Mouse (Mus musculus): Measurements from ENCODE around the gene 1700122O11Rik. TPM values are rescaled to one million over a fixed set of nuclear protein-coding genes. Genes with fewer than 3 reads are reported as not detected.
A peak's percentile ranks its signal among the peaks of the same experiment; 100 is the strongest.

The 1700122O11Rik gene
- polyA plus RNA-seq, 1 experiment from 2014 or later = not detected

DNA sequence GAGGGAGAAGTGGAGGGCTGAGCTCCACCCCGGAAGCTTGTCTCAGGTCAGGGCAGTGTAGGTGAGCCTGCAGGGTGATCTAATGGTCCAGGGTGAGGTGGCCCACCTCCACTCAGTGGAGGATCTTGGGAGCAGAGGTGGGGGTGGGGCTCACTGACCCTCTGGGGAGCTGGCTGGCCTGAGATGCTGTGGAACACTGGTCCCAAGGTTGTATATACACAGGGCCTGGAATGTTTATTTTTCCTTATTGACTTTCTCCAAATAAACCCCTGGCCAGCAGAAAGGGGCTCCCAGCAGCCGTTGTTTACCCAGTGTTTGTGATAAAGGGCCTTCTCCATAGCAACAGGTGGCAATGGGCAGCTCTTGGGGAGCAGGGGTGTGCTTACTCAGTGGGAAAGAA lies 18.5 kb downstream of the 1700122O11Rik start:
- no peak for ATAC-seq (ENCODE audit: low FRiP score)
- WGBS = 41% methylated on average over 2 of the region's 2 CpGs
- Histone ChIP-seq H3K27ac (no peak overlapping the region), H3K4me3 (replicated peaks) (no peak overlapping the region), H3K36me3 (replicated peaks) (no peaks in the 10 kb centered on the region), H3K9me3 (no peaks in the 10 kb centered on the region), H3K9ac (no peak overlapping the region), H3K4me2 (no peak overlapping the region), H3K27me3 (peaks cover 42% of the 10 kb centered on the region), H3K4me1 (peaks cover 23% of the 10 kb centered on the region)

DNA sequence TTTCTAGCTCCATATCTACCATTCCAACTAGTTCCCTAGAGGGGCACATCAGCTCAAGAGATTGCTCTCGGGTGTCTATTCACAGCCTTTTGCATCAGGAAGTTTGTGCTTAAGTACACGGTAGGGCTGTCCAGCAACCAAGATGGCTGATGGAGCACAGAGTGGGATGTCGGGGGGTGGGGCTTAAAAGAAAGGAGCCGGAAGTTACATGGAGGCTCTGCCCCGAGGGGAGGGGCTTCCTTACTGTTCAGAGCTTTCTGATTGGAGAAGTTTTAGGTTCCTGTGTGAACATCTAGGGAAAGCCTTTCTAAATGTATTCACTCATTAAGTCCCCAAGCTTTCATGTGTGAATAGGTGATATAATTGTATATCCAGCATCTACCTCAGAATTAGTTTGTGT lies 21.5 kb downstream of the 1700122O11Rik start:
- Histone ChIP-seq H3K27me3 (peaks cover 36% of the 10 kb centered on the region), H3K27ac (no peak overlapping the region), H3K9me3 (no peaks in the 10 kb centered on the region), H3K4me2 (no peak overlapping the region), H3K4me1 (peaks cover 8% of the 10 kb centered on the region; the same call in 1 of the 2 replicates), H3K9ac (no peak overlapping the region), H3K4me3 (replicated peaks) (no peak overlapping the region), H3K36me3 (replicated peaks) (no peaks in the 10 kb centered on the region)
- ATAC-seq (ENCODE audit: low FRiP score) = no peak
- 82% methylated on average over 5 of the region's 5 CpGs for WGBS

DNA sequence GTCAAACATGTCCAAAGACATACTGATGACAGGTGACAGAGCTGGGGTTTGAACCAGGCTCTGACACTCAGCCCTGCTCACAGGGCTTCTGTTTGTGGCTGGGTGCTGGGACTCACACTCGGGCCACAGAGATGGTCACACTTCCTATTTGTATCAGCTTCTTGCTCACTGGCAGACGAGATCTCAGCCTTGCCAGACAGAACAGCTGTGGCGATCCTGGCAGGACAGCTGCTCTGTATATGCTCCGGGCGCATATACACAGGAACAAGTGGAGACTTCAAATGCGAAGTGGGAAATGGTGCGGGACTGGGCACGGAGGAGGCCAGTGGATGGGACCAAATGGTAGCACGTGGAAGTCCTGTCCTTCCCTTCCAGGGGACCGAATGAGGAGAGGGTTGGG lies 25.5 kb downstream of the 1700122O11Rik start:
- peaks cover 25% of the 10 kb centered on the region for H3K4me1 ChIP-seq
- no peak overlapping the region for H3K4me2 ChIP-seq
- WGBS = 76% methylated on average over 10 of the region's 10 CpGs
- no peak overlapping the region for H3K4me3 ChIP-seq (replicated peaks)
- H3K36me3 ChIP-seq (replicated peaks) = no peaks in the 10 kb centered on the region
- no peak for ATAC-seq (ENCODE audit: low FRiP score)
- H3K27me3 ChIP-seq = peaks cover 44% of the 10 kb centered on the region
- H3K9me3 ChIP-seq = no peaks in the 10 kb centered on the region
- no peak overlapping the region for H3K9ac ChIP-seq
- H3K27ac ChIP-seq = no peak overlapping the region

DNA sequence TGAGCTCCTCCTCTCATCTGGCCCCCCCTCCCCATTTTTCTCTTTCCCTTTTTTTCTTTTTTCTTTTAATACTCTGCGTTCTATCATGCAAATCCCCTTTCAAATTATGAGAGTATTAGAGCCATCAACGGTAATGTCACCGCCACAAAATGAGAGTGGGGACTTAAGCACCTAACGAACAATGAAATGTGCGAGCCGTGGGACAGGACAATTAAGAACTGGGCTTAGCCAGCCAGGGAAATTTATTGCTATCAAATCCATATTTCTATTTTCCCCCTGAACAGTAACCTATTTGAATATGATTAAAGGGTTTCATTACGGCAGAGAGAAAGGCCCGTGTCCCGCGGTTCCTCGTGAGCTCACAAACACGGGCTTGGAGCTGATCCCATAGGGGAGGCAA lies 27.0 kb downstream of the 1700122O11Rik start:
- Histone ChIP-seq H3K36me3 (replicated peaks) (no peaks in the 10 kb centered on the region), H3K9me3 (no peaks in the 10 kb centered on the region), H3K4me2 (no peak overlapping the region), H3K27ac (no peak overlapping the region), H3K9ac (no peak overlapping the region), H3K27me3 (peaks cover 50% of the 10 kb centered on the region), H3K4me1 (peaks cover 30% of the 10 kb centered on the region), H3K4me3 (replicated peaks) (no peak overlapping the region)
- ATAC-seq (ENCODE audit: low FRiP score) = no peak
- 58% methylated on average over 12 of the region's 12 CpGs for WGBS

DNA sequence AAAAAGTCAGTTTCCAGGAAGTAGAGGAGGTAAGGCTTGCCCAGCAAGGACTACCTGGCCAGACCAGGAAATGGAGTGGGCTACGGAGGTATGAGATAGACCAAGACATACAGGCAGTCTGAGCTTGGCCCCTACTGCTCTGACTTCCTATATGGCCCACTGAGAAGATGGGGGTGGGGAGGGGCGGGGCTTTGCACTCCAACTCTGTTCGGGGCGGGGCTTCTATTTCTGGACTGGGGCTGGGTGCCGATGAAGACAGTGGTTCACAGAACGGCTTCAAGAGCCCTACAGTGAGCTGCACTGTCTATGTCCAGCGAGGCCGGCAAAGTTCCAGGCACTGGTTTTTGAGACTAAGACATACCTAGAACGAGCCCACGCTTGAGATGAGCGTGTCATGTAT lies 27.8 kb downstream of the 1700122O11Rik start:
- no peaks in the 10 kb centered on the region for H3K36me3 ChIP-seq (replicated peaks)
- H3K4me1 ChIP-seq = peaks cover 35% of the 10 kb centered on the region
- H3K9ac ChIP-seq = no peak overlapping the region
- H3K27ac ChIP-seq = no peak overlapping the region
- WGBS = 81% methylated on average over 11 of the region's 11 CpGs
- H3K4me2 ChIP-seq = no peak overlapping the region
- no peak overlapping the region for H3K4me3 ChIP-seq (replicated peaks)
- H3K27me3 ChIP-seq = peaks cover 51% of the 10 kb centered on the region
- ATAC-seq (ENCODE audit: low FRiP score) = no peak
- H3K9me3 ChIP-seq = no peaks in the 10 kb centered on the region

DNA sequence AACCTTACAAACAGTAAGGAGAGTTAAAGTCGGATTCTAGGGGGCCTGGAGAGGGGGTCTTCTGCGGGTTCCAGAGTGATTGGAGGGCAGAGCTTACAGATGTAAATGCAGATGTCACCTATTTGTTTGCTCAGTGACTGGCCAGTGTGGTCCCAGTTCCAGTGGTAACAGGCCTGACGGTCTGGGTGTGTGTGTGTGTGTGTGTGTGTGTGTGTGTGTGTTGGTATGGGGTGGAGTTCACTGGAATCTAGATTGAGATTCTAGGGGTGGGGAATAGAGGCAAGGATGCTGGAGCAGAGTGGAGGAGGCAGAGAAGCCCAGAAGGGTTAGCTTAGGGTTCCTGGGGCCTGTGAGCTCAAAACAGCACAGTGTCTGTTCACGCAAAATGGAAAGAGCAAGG lies 32.3 kb downstream of the 1700122O11Rik start:
- WGBS = 71% methylated on average over 4 of the region's 4 CpGs
- H3K4me3 ChIP-seq (replicated peaks) = no peak overlapping the region
- H3K27ac ChIP-seq = no peak overlapping the region
- H3K36me3 ChIP-seq (replicated peaks) = no peaks in the 10 kb centered on the region
- no peak overlapping the region for H3K4me2 ChIP-seq
- no peak for ATAC-seq (ENCODE audit: low FRiP score)
- no peaks in the 10 kb centered on the region for H3K9me3 ChIP-seq
- peaks cover 52% of the 10 kb centered on the region for H3K27me3 ChIP-seq
- H3K4me1 ChIP-seq = peaks cover 53% of the 10 kb centered on the region
- no peak overlapping the region for H3K9ac ChIP-seq

DNA sequence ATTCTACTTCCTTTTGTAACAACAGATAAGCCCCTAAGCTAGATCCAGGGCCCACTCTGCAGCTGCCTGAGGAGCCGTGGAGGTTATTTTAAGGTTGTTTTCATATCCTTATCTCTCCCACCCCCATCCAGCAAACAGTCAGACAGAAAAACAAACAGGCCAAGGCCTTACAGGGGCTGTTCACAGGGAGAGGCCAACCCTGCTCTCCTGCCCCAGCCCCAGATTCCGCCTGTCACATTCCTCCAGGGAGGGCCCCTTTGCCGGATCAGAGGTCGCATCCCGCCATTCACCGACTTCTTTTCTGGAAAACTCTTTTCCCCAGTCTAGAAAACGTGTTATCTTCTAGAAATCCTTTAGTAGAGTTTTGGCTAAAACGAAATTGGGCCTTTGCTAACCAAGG lies 33.0 kb downstream of the 1700122O11Rik start:
- Histone ChIP-seq H3K4me3 (replicated peaks) (no peak overlapping the region), H3K4me1 (peaks cover 49% of the 10 kb centered on the region), H3K36me3 (replicated peaks) (no peaks in the 10 kb centered on the region), H3K9me3 (no peaks in the 10 kb centered on the region), H3K9ac (no peak overlapping the region), H3K27ac (no peak overlapping the region), H3K27me3 (peaks cover 50% of the 10 kb centered on the region), H3K4me2 (no peak overlapping the region)
- ATAC-seq (ENCODE audit: low FRiP score) = no peak
- 41% methylated on average over 8 of the region's 8 CpGs for WGBS

DNA sequence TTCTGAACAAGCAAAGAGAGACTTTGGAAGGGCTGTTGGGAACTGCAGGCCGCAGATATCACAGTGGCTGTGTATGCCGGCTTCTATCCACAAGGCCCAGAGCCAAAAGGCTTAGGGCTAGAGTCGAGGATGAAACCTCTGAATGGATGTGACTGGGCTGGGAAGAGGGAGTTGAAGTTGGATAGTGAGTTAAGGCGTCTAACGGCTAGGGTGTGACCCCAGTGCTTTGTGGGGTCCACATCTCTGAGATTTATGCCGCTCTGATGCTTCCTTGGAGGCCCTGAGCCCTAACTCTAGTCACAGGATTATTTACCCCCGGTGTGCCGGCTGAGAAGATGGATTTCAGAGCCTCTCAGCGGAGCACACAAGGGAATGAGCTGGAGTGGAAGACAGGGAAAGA lies 33.5 kb downstream of the 1700122O11Rik start:
- no peaks in the 10 kb centered on the region for H3K36me3 ChIP-seq (replicated peaks)
- ATAC-seq (ENCODE audit: low FRiP score) = no peak
- no peak overlapping the region for H3K9ac ChIP-seq
- H3K27ac ChIP-seq = no peak overlapping the region
- peaks cover 50% of the 10 kb centered on the region for H3K27me3 ChIP-seq
- 61% methylated on average over 9 of the region's 9 CpGs for WGBS
- no peaks in the 10 kb centered on the region for H3K9me3 ChIP-seq
- H3K4me2 ChIP-seq = no peak overlapping the region
- H3K4me1 ChIP-seq = peaks cover 49% of the 10 kb centered on the region
- H3K4me3 ChIP-seq (replicated peaks) = no peak overlapping the region

DNA sequence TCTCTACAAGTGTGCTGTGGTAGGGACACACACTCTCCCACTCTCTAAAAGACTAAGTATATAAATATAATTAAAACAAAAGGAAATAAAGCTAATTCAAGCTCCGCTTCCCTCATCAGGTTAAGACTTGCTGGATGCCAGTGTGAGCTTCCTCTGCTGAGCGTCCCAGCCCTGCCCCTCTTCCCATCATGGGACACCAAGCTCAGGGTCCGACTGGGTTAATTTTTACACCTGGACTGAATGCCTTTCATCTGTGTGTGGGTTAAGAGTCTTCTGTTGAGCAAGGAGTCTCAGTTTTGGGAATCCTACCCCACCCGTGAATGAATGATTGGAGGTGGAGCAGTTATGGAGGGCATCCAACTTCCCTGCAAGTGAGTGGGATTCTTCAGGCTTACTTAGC lies 35.6 kb downstream of the 1700122O11Rik start:
- Histone ChIP-seq H3K27me3 (peaks cover 50% of the 10 kb centered on the region), H3K4me2 (peak overlapping the region; percentile 58), H3K4me1 (peaks cover 41% of the 10 kb centered on the region), H3K9ac (no peak overlapping the region), H3K4me3 (replicated peaks) (peak overlapping the region; percentile 35; the same call in 1 of the 2 replicates), H3K9me3 (no peaks in the 10 kb centered on the region), H3K27ac (peak overlapping the region; percentile 71; the same call in 1 of the 2 replicates), H3K36me3 (replicated peaks) (no peaks in the 10 kb centered on the region)
- 66% methylated on average over 4 of the region's 4 CpGs for WGBS
- no peak for ATAC-seq (ENCODE audit: low FRiP score)

DNA sequence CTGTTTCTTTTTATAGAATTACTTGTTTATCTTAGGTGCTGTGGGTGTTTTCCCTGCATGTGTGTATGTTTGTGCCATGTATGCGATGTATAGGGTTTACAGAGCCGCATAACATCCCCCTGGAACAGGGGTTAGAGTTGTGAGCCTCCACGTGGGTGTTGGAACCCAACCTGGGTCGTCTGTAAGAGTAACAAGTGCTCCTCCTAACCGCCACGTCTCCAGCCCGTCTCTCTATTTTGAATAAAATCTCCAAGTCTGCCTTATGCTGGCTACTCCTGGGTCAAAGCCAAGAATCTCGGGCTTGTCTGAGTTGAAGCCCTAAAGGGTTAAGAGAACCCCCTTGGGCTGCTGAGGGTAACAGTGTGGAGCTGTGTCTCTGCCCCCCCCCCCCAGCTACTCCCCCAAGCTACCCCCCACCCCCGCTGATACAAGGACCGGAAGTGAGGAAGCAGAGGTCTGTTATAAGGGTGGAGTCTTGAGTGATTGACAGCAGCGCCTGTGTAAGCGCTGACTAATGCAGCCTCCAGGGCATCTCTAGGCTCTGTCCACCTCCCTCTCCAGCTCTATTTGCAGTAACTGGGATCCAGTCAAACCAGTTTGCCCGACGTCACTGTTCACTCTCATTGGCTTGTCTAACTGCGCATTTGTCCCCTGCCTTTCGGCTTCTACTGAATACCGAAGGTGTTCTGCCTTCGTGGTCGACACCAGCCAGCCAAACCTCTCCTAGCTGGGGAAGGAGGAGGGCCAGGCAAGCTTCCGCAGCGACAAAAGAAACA lies 36.3 kb downstream of the 1700122O11Rik start:
- Histone ChIP-seq H3K27ac (peak overlapping the region; percentile 71), H3K4me3 (replicated peaks) (peak overlapping the region; percentile 35), H3K4me2 (peak overlapping the region; percentile 58), H3K4me1 (peaks cover 41% of the 10 kb centered on the region), H3K27me3 (peaks cover 46% of the 10 kb centered on the region), H3K9ac (peak overlapping the region; percentile 34; the same call in 1 of the 2 replicates), H3K9me3 (no peaks in the 10 kb centered on the region), H3K36me3 (replicated peaks) (no peaks in the 10 kb centered on the region)
- 6% methylated on average over 21 of the region's 21 CpGs for WGBS
- ATAC-seq (ENCODE audit: low FRiP score) = peak; percentile 92

DNA sequence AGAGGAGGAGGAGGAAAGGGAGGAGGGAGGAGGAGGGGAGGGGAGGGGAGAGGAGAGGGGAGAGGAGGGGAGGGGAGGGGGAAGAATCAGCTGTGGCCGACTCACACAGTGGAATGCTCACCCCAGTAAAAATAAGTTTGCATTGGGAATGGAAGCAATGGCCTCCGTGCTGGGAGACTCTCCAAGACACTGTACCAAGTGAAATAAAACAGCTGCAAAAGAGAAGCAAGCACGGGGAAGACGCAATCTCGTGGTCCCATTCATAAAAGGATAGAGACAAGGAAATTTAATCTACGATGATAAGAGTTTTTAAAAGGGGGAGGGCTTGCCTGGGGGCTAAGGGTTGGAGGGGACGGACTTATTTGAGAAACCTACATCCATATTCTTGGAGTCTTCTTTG lies 36.9 kb downstream of the 1700122O11Rik start:
- Histone ChIP-seq H3K4me1 (peaks cover 36% of the 10 kb centered on the region), H3K9ac (no peak overlapping the region), H3K27me3 (peaks cover 45% of the 10 kb centered on the region), H3K27ac (no peak overlapping the region), H3K4me2 (peak overlapping the region; percentile 58), H3K9me3 (no peaks in the 10 kb centered on the region), H3K36me3 (replicated peaks) (no peaks in the 10 kb centered on the region), H3K4me3 (replicated peaks) (0 out of 2 replicates have a peak overlapping the region, but pooled peaks have one; percentile 35)
- WGBS = 41% methylated on average over 7 of the region's 7 CpGs
- 0 out of 2 replicates have a peak, but pooled peaks have one; percentile 34 for ATAC-seq (ENCODE audit: low FRiP score)

DNA sequence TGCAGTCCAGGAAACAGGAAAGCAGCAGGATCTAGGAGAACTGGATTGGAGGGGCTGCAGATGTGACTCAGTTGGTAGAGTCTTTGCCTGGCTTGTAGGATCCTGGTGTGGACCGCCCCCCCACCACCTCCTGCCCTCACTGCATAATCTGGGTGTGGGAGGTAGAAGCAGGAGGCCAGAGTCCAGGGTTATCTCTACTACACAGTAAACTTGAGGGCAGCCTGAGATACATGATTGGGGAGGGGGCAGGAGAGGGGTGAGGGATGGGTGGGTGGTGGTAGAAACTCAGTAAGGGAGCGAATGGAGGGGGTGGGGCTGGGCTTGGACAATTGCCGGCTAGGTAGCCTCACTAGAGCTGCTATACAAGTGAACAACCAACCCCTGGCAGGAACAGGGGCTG lies 38.3 kb downstream of the 1700122O11Rik start:
- Histone ChIP-seq H3K4me3 (replicated peaks) (no peak overlapping the region), H3K9ac (no peak overlapping the region), H3K27ac (no peak overlapping the region), H3K27me3 (peaks cover 40% of the 10 kb centered on the region), H3K9me3 (no peaks in the 10 kb centered on the region), H3K4me1 (peaks cover 26% of the 10 kb centered on the region), H3K4me2 (no peak overlapping the region), H3K36me3 (replicated peaks) (no peaks in the 10 kb centered on the region)
- no peak for ATAC-seq (ENCODE audit: low FRiP score)
- WGBS = 60% methylated on average over 3 of the region's 3 CpGs

DNA sequence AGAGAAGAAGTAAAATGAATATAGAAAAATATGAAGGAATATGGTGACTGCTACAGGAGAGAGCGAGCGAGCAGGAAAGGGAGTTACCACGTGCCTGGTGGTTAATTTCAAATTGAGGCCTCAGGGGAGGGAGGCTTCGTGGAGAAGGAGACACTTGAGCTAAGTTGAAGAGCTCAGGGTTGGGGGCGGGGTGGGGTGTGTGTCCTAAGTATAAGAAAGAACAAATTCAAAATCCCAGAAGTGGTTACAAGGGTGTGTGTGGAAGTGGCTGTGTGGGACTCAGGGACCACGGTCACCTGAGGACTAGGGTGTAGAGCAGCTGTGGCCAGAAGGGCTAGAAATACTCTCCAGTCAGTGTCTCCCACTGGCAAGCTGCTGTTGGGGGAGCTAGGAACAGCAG lies 38.7 kb downstream of the 1700122O11Rik start:
- H3K9me3 ChIP-seq = no peaks in the 10 kb centered on the region
- H3K9ac ChIP-seq = no peak overlapping the region
- H3K27me3 ChIP-seq = peaks cover 40% of the 10 kb centered on the region
- no peak overlapping the region for H3K4me3 ChIP-seq (replicated peaks)
- no peak overlapping the region for H3K4me2 ChIP-seq
- no peak overlapping the region for H3K27ac ChIP-seq
- 72% methylated on average over 6 of the region's 6 CpGs for WGBS
- H3K4me1 ChIP-seq = peaks cover 23% of the 10 kb centered on the region
- ATAC-seq (ENCODE audit: low FRiP score) = no peak
- no peaks in the 10 kb centered on the region for H3K36me3 ChIP-seq (replicated peaks)
